Mouse (Mus musculus): Measurements from ENCODE around the gene Vcpkmt.
"Not testable (repeated sequence)": the region's sequence is repeated elsewhere in the genome, so short reads cannot be mapped to it uniquely, and the experiment has no call there.

Gene Vcpkmt

GRCm38 (mm10) chr12:69582613-69583269, at the start of gene Vcpkmt:
Gene Vcpkmt, minus strand, starts transcription at chr12:69583028.
- DNase-seq (ENCODE audit: low read depth, low spot score), result peak; percentile 72

GRCm38 (mm10) chr12:69618590-69618989, 35.8 kb upstream of the Vcpkmt start:
- DNase-seq (ENCODE audit: low read depth, low spot score), result not testable (repeated sequence)

- no peak for DNase-seq (ENCODE audit: low read depth, low spot score)
Measured at GRCm38 (mm10) chr12:69604367-69604766, 21.5 kb upstream of the Vcpkmt start.

DNA sequence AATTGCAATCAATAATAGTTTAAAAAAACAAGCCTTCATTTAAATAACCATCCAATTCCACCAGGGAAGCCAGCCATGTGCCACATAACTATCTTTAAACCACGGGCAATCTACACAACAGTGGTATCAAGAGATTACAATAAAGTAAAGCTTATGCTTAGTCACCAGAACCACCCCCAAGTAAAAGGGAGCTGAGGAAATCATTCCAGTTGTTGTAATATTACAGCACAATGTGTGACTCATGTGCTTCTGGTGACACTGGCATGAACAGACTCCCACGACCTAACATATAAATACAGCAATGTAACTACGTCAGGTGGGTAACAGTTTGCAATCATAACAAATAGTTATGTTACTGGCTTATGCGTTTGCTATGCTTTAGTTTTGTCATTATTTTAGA, 14.6 kb upstream of the Vcpkmt start:
- no peak for DNase-seq (ENCODE audit: low read depth, low spot score)

DNA sequence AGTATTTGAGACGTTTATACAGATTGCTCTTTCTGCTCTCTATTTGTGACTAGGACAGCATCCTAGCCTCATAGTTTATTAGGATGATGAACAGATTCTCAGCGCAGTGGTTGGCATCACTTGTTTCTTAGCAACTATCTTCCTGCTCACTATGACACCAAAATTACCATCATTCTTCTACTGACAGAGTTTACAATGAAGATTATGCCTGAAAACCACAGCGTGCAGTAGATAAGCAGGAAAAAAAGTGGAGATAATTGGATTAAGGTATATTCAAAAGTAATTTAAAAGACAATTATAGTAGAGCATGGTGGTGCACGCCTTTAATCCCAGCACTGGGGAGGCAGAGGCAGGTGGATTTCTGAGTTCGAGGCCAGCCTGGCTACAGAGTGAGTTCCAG, 10.3 kb upstream of the Vcpkmt start:
- DNase-seq (ENCODE audit: low read depth, low spot score), result no peak

GRCm38 (mm10) chr12:69583270-69583629, 422 bp upstream of the Vcpkmt start:
- no peak for DNase-seq (ENCODE audit: low read depth, low spot score)

DNA sequence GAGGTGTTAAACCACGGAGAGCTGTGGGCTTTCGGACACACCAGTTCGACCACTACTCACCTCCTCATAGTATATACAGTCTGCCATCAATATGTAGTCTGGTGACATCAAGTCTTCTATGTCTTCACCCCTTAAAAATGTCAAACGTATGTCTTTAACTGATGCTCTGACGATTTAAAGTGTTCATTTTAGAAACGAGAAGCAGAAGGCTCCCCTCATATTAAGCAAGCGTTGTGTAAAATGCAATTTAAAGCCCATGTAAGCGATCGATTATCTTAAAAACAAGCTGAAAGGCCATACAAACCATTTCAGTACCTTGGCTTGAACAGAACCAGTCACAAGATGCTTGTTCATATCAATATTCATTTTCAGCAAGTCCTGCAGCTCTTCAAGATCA, 614 bp downstream of the Vcpkmt start:
- no peak for DNase-seq (ENCODE audit: low read depth, low spot score)

GRCm38 (mm10) chr12:69579623-69580022, 3.2 kb downstream of the Vcpkmt start:
- no peak for DNase-seq (ENCODE audit: low read depth, low spot score)

- no peak for DNase-seq (ENCODE audit: low read depth, low spot score)
Measured at GRCm38 (mm10) chr12:69576120-69576627, 6.7 kb downstream of the Vcpkmt start.

GRCm38 (mm10) chr12:69573916-69574881, 8.6 kb downstream of the Vcpkmt start:
- peak; percentile 52 for DNase-seq (ENCODE audit: low read depth, low spot score)

GRCm38 (mm10) chr12:69573271-69573670, 9.6 kb downstream of the Vcpkmt start:
- no peak for DNase-seq (ENCODE audit: low read depth, low spot score)

DNA sequence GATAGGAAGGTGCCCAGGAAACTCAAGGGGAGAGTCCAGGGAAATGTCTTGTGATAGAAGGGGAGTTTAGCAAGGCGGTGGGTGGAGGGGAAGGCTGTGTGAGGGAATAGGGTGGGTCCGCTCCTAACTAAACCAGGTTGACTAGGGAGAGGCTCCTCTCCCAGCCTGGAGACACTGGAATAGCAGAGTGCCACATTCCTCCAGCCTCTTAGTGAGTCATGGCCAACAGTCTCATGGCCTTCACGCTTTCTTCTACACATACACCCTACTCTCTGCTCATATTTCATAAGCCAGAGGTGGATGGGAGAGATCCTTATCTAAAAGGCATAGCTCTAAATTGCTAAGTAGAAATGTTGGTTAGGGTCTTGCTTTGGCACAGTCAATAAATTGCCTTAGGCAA, 12.9 kb downstream of the Vcpkmt start:
- no peak for DNase-seq (ENCODE audit: low read depth, low spot score)

GRCm38 (mm10) chr12:69568266-69568665, 14.6 kb downstream of the Vcpkmt start:
- DNase-seq (ENCODE audit: low read depth, low spot score), result no peak

GRCm38 (mm10) chr12:69561006-69561405, 21.8 kb downstream of the Vcpkmt start:
- DNase-seq (ENCODE audit: low read depth, low spot score), result not testable (repeated sequence)

- DNase-seq (ENCODE audit: low read depth, low spot score), result no peak
Measured at GRCm38 (mm10) chr12:69556221-69556861, 26.5 kb downstream of the Vcpkmt start.

GRCm38 (mm10) chr12:69545456-69546178, 37.2 kb downstream of the Vcpkmt start:
- no peak for DNase-seq (ENCODE audit: low read depth, low spot score)

GRCm38 (mm10) chr12:69544994-69545393, 37.8 kb downstream of the Vcpkmt start:
- DNase-seq (ENCODE audit: low read depth, low spot score), result no peak

DNA sequence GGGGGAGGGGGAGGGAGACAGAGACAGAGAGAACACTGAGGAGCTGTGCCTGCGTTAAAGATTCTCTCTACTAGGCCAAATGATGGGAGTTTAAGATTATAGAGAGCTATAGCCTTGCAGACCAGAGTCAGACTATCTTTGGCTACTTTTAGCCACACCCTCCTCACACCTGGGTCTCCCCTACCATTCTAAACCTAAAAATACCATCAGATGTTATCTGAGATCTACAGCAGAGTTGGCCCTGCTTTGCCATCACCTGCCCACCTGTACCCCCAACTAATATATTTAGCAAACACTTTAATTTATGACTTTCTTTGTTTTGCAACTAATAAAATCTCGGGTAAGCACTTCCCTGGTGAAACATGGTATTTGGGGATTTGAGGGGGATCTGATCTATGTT, 38.3 kb downstream of the Vcpkmt start:
- DNase-seq (ENCODE audit: low read depth, low spot score), result no peak

DNA sequence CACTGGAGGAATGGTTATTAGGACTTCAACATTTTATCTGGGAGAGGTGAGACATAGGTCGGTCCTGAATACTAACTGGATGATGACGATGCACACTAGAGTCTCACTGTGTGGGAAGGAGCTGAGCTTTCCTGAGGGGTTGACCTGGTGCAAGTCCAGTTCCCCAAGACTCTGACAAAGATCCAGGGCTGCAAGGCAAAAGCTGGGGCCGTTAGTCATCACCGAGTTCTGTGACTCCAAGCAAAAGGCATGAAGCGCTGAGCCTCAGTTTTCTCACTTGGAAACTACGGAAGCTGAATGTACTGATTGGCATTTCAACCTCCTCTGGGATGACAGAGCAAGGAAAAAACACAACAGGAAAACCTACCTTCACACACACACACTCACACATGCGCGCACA, 40.5 kb downstream of the Vcpkmt start:
- no peak for DNase-seq (ENCODE audit: low read depth, low spot score)

- DNase-seq (ENCODE audit: low read depth, low spot score), result no peak
Measured at GRCm38 (mm10) chr12:69541663-69542062, 41.2 kb downstream of the Vcpkmt start.

GRCm38 (mm10) chr12:69539353-69539752, 43.5 kb downstream of the Vcpkmt start:
- DNase-seq (ENCODE audit: low read depth, low spot score), result no peak
